Mouse (Mus musculus): ENCODE data around the gene Stox2.

GRCm38 (mm10) chr8:47193321-47193996 is 252.7 kb downstream of the Stox2 start:
- TF ChIP-seq POLR2A (IDR thresholded peaks at IDR 0.05; ENCODE audit: low read depth, low read length) = no peak
- no peak for TF ChIP-seq CTCF (IDR thresholded peaks at IDR 0.05; ENCODE audit: extremely low read depth, insufficient read length, insufficient replicate concordance, low read depth, low read length)

Measured in small intestine, adult 2 months (tissue).